Mouse (Mus musculus) A20 (cell line): ENCODE measurements around the gene Olfr1196.
"Not testable (repeated sequence)": the region's sequence is repeated elsewhere in the genome, so short reads cannot be mapped to it uniquely, and the experiment has no call there.

ENCODE experiments used
- DNase-seq: peaks from one replicate; pipeline ENCODE4 v3.0.0-alpha.2; 2011; ENCODE audit warnings: low read depth, low spot score

Olfr1196 gene

DNA sequence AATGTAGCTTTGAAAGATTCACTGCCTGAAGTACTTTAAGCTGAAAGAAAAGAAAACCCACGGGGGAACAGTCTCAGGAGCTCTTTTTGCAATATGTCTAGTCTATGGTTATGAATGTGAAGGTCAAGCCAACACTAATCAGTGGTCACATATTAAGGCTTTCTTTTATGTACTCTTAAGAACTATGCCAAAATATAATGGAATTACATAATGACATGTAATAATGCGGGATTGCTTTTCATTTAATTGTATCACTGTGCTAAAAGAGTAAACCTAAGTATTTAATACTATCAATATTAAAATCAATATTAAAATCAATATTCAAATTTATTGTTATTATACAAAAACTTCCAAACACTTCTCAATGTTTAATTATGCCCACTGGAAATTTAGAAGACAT lies at the start of gene Olfr1196:
TSS of gene Olfr1196 (minus strand) at position 101 of the 400 bp plus-strand sequence.
- no peak for DNase-seq

DNA sequence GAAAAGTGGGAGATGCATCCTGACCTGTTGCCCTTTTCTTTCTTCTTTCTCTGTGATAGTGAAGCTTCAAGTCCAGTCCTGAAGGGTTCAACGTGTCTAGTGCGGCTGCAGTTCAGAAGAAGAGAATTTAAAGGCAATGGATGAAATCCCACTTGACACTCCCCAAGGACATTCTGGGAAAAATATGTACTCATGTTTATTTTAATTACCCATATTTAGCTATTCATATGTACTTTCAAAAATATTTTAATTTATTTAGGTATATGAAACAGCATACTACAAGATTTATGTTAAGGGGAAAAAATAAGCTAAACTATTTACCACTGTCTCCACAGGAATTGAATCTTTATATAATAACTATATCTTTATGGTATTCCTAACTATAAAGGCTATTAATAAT lies 46.9 kb upstream of the Olfr1196 start, which contains the start of gene Olfr1198:
TSS of gene Olfr1198 (minus strand) at position 101 of the 400 bp plus-strand sequence.
- DNase-seq: no peak

DNA sequence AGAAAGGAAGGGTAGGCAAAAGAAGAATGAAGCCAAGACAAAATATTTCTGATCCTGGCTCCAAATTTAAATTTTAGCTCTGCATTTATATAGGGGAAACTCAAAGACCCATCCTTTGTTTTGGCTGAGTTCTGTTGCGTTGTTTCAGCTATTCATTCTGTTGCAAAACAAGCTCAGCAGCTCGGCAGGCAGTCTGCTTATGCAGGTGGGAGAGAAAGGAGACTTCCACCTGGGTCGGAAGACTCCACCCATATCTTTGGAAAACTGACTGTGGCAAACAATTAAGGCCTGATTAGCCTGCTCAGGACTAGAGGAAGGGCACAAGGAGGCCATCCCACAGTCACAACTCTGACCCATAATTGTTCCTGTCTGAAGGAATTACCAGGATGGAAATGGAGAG lies 39.0 kb upstream of the Olfr1196 start:
- DNase-seq: no peak

- DNase-seq: no peak
Measured at GRCm38 (mm10) chr2:88732266-88732665, 27.9 kb upstream of the Olfr1196 start, which contains the start of gene Olfr1197. TSS of gene Olfr1197 (minus strand) at chr2:88732366.

DNA sequence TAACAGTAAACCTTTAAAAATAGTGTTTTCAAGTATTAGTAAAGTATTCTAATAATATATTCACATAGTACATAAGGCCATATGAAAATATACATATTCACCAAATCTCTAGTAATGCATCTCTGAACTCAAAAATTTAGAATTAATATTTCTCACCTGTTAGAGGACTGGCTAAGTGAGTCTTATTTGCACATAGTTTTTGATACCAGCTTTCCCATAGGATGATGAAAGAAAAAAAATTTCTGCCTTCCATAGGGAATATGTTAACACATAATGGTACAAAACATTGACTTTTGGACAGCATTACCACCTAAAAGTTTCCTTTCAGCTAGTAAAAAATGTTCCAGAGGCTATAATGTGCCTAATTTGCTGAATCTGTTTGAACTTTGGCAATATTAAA lies 15.3 kb downstream of the Olfr1196 start, which contains the start of gene Olfr1195:
TSS of gene Olfr1195 (minus strand) at position 101 of the 400 bp plus-strand sequence.
- DNase-seq: no peak

DNA sequence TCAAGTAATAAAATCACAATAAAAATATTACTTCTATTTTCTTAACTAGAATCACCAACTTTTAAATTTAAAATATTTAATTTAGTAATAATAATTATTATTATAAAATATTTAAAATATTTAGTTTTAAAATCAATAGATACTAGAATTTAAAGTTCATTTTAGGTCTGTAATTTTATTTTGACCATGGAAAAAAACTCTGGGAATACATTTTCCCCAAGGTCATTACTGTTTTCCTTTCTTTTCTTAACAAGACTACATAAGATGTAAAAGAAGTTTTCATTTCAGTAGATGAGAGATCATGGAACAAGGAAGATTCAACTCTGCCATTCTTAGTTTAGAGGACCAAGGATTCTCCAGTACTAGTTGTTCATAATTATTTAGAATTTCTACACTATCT lies 29.1 kb downstream of the Olfr1196 start, which contains the start of gene Olfr1193:
TSS of gene Olfr1193 (plus strand) at position 301 of the 400 bp plus-strand sequence.
- DNase-seq: not testable (repeated sequence)

GRCm38 (mm10) chr2:88648209-88648608 lies 56.2 kb downstream of the Olfr1196 start, which contains the start of gene Olfr1192-ps1:
TSS of gene Olfr1192-ps1 (plus strand) at chr2:88648509.
- DNase-seq: no peak
